22 mouse cellular contexts compared by ENCODE assay signal in genomic region chr6:114078556-114078955, GRCm38 (mm10). TPM values are rescaled to one million over a fixed set of nuclear protein-coding genes. Genes with fewer than 3 reads are reported as not detected.
DNase-seq lines count a peak whose midpoint lies in the region; ATAC-seq and TF ChIP-seq lines count a peak whose summit lies in the region.
"Had no signal": no experiment of that assay in that cellular context is flagged by ENCODE, and none has a peak within 500 bp of the region (broad histone marks: within the 10 kb centered on the region; RNA-seq: fewer than 3 reads in every experiment).

No protein-coding gene starts in this region.

- DNase-seq in cerebellum, adult 11-12 months = peak; percentile 42
- DNase-seq in cerebellum, adult 11 months = no peak
- no peak for DNase-seq in kidney, adult 2 months
- DNase-seq in cerebellum, adult 9-11 months = peak; percentile 48
- DNase-seq in urinary bladder, postnatal 25 days (ENCODE audit: low spot score) = no peak
- DNase-seq: adrenal gland, postnatal 10 days; embryo, embryonic 11 days; heart, adult 18-20 months; heart, postnatal 14 days had no signal

- ATAC-seq in kidney, embryonic 16.5 days (ENCODE audit: low FRiP score, low TSS enrichment) = 0 out of 2 replicates have a peak, but pooled peaks have one; percentile 35
- ATAC-seq in megakaryocyte, adult 5-6 weeks (ENCODE audit: poor library complexity, severe bottlenecking) = no peak
- ATAC-seq: forebrain, embryonic 15.5 days; hindbrain, postnatal 0 days had no signal

- H3K36me3 ChIP-seq in kidney, embryonic 16.5 days (ENCODE audit: insufficient read depth, low read length) = no peaks in the 10 kb centered on the region
- H3K36me3 ChIP-seq in kidney, adult 2 months (ENCODE audit: control insufficient read depth, insufficient read depth, low read length) = no peaks in the 10 kb centered on the region
- H3K36me3 ChIP-seq: embryonic facial prominence, embryonic 15.5 days; forebrain, embryonic 15.5 days; heart, embryonic 10.5 days; hindbrain, embryonic 13.5 days had no signal

- H3K4me3 ChIP-seq in kidney, embryonic 16.5 days (ENCODE audit: low read length) = no peak overlapping the region
- H3K4me3 ChIP-seq in kidney, adult 2 months (ENCODE audit: insufficient read depth, low read depth, low read length) = no peak overlapping the region
- H3K4me3 ChIP-seq: embryonic facial prominence, embryonic 15.5 days; erythroblast, embryonic 14.5 days; forebrain, embryonic 15.5 days; heart, embryonic 10.5 days; hindbrain, embryonic 13.5 days had no signal

- no peak overlapping the region for H3K9ac ChIP-seq in kidney, embryonic 16.5 days (replicated peaks; ENCODE audit: low read length)
- H3K9ac ChIP-seq: embryonic facial prominence, embryonic 15.5 days; forebrain, embryonic 15.5 days; hindbrain, embryonic 13.5 days had no signal

- no peaks in the 10 kb centered on the region for H3K9me3 ChIP-seq in kidney, embryonic 16.5 days (ENCODE audit: low read length)
- H3K9me3 ChIP-seq: embryonic facial prominence, embryonic 15.5 days; forebrain, embryonic 15.5 days; heart, embryonic 10.5 days; hindbrain, embryonic 13.5 days had no signal

- no peak for TF ChIP-seq CTCF in kidney, adult 2 months (conservative IDR thresholded peaks at IDR 0.05; ENCODE audit: insufficient read depth, insufficient read length, low read depth, low read length)

- H3K4me2 ChIP-seq in kidney, embryonic 16.5 days (replicated peaks; ENCODE audit: low read depth, low read length) = no peak overlapping the region
- H3K4me2 ChIP-seq: embryonic facial prominence, embryonic 15.5 days; forebrain, embryonic 15.5 days; hindbrain, embryonic 13.5 days had no signal

- H3K27ac ChIP-seq in kidney, embryonic 16.5 days (ENCODE audit: low read length) = no peak overlapping the region
- no peak overlapping the region for H3K27ac ChIP-seq in kidney, adult 2 months (ENCODE audit: insufficient read depth, low read depth, low read length)
- H3K27ac ChIP-seq: embryonic facial prominence, embryonic 15.5 days; forebrain, embryonic 15.5 days; heart, embryonic 10.5 days; hindbrain, embryonic 13.5 days; hindbrain, postnatal 0 days had no signal

- no peaks in the 10 kb centered on the region for H3K4me1 ChIP-seq in kidney, embryonic 16.5 days (ENCODE audit: insufficient read depth, low read length)
- H3K4me1 ChIP-seq in kidney, adult 2 months (ENCODE audit: control insufficient read depth, insufficient read depth, low read length) = no peaks in the 10 kb centered on the region
- H3K4me1 ChIP-seq: embryonic facial prominence, embryonic 15.5 days; forebrain, embryonic 15.5 days; heart, embryonic 10.5 days; hindbrain, embryonic 13.5 days had no signal

- H3K27me3 ChIP-seq in kidney, embryonic 16.5 days (ENCODE audit: insufficient read depth, low read length) = no peaks in the 10 kb centered on the region
- no peaks in the 10 kb centered on the region for H3K27me3 ChIP-seq in kidney, adult 2 months (replicated peaks; ENCODE audit: control insufficient read depth, insufficient read depth, low read length)
- H3K27me3 ChIP-seq: embryonic facial prominence, embryonic 15.5 days; forebrain, embryonic 15.5 days had no signal

- no peak for TF ChIP-seq POLR2A in kidney, adult 2 months (IDR thresholded peaks at IDR 0.05; ENCODE audit: low read depth, low read length)

RNA-seq across cellular contexts. Expression of gene Atp2b2, which starts 36.1 kb away (rescaled TPM):
- 0.09 and 0.30 TPM in 2 replicates for polyA plus RNA-seq in kidney, embryonic 16.5 days (2015; fragmentation: Nextera tagmentation; extraction: Ambion mirVana)
- polyA plus RNA-seq in kidney, adult 2 months (2012; rRNA removed) = 0.84 TPM in 2 replicates
- total RNA-seq in megakaryocyte, adult 5-6 weeks (2015) = not detected in 2 replicates
- not detected in 2 replicates for total RNA-seq in megakaryocyte, adult 5-6 weeks (2017)
- total RNA-seq: common myeloid progenitor, adult 5-6 weeks; hematopoietic stem cell, adult 5-6 weeks had no signal
- polyA plus RNA-seq: C2C12; erythroblast, embryonic 14.5 days had no signal

RNA-seq across cellular contexts. Expression of gene Slc6a11, which starts 52.5 kb away (rescaled TPM):
- polyA plus RNA-seq in kidney, embryonic 16.5 days (2015; fragmentation: Nextera tagmentation; extraction: Ambion mirVana) = 0.09 and 0.13 TPM in 2 replicates
- not detected in 2 replicates for polyA plus RNA-seq in kidney, adult 2 months (2012; rRNA removed)
- not detected in 2 replicates for total RNA-seq in megakaryocyte, adult 5-6 weeks (2015)
- not detected in 2 replicates for total RNA-seq in megakaryocyte, adult 5-6 weeks (2017)
- total RNA-seq: common myeloid progenitor, adult 5-6 weeks; heart, adult 18-20 months; heart, postnatal 14 days; hematopoietic stem cell, adult 5-6 weeks; MEL had no signal
- polyA plus RNA-seq: C2C12; erythroblast, embryonic 14.5 days; heart, embryonic 14.5 days had no signal

Comparison
In these comparisons a context has a peak if more than half of its experiments do, and no peak if none do; other contexts are left out.
1. DNase-seq: peak in cerebellum, adult 11-12 months (single experiment) and cerebellum, adult 9-11 months (single experiment); none in cerebellum, adult 11 months (single experiment), kidney, adult 2 months (single experiment) and urinary bladder, postnatal 25 days (single experiment).